Mouse (Mus musculus): ENCODE measurements at regions not wholly inside any gene's neighbourhood (a gene's known extent, or its start where the extent isn't known, plus 50 kb on each side); places are given as distances from the start of the nearest gene placed in this dataset.

DNA sequence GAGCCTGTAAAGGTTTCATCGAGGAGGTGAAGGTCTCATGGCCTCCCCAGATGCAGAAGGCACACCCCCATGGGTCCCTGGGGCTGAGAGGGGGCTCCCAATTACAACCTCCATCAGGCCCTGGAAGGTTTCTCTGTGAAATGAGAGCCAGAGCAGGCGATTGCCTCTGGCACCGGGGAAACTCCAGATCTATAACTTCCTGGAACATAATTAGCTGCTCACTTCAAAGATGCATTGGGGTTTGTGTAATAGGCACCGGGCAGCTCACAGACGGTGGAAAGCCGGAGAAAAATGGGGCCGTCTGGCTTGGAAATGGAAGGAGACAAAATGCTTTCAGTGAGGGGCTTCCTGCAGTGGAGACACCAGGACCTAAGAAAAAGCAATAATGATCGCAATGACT is 151.2 kb upstream of the Mvb12b start:
- in situ Hi-C loops (cut with MboI; ENCODE audit: low pct_unique_long_range_greater_than_20kb): no loop called here
- DNase-seq (ENCODE audit: low read depth, low spot score) (no peak), ATAC-seq (no peak)
- no peak for TF ChIP-seq CTCF (IDR thresholded peaks at IDR 0.05)
- CTCF ChIA-PET: no interaction called here
- POLR2A ChIA-PET: no interaction called here
- peaks cover 31% of the 10 kb centered on the region for H3K27me3 ChIP-seq

DNA sequence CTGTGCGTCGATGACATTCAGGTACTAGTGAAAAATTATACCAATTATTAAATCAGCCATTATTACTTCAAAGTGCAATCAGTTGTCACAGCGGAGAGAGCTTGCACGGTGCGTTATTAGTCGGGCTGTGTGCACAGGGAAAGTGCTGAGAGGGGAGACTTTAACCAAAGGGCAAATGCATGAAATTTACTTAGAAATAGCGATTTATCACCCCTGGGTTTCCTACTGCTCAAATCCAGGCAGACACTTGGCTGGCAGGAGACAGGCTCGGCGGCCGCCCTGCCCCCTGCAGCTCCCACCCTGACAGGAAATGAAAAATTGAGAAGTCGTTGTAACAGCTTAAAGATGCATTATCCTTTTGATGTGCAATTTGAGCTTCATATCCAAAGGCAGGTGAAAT is 145.5 kb upstream of the Mvb12b start:
- TF ChIP-seq CTCF (IDR thresholded peaks at IDR 0.05): no peak
- H3K27me3 ChIP-seq: peaks cover 10% of the 10 kb centered on the region
- DNase-seq (ENCODE audit: low read depth, low spot score) (no peak), ATAC-seq (no peak)
- POLR2A ChIA-PET: no interaction called here
- CTCF ChIA-PET: no interaction called here
- in situ Hi-C loops (cut with MboI; ENCODE audit: low pct_unique_long_range_greater_than_20kb): no loop called here

DNA sequence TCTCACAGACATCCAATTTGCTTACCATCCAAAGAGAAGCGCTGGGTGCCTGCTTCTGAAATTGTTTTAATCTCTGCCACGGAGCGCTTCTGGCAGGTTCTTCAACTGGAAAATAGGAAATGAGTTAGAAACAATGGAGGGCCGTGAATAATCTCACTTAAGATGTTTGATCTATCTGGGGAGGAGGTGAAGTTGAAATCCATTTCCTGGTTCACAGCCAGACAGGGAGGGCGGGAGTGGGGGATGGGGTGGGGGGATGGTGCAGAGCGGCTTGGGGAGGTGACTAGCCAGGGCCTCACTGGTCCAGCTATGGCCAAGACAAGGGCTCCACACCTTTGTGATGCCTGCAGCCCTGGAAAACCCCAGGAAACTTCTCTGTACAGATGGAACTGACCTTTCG is 143.7 kb upstream of the Mvb12b start:
- in situ Hi-C loops (cut with MboI; ENCODE audit: low pct_unique_long_range_greater_than_20kb): no loop called here
- DNase-seq (ENCODE audit: low read depth, low spot score) (no peak), ATAC-seq (no peak)
- POLR2A ChIA-PET: no interaction called here
- H3K27me3 ChIP-seq: peaks cover 10% of the 10 kb centered on the region
- CTCF ChIA-PET: no interaction called here
- no peak for TF ChIP-seq CTCF (IDR thresholded peaks at IDR 0.05)

DNA sequence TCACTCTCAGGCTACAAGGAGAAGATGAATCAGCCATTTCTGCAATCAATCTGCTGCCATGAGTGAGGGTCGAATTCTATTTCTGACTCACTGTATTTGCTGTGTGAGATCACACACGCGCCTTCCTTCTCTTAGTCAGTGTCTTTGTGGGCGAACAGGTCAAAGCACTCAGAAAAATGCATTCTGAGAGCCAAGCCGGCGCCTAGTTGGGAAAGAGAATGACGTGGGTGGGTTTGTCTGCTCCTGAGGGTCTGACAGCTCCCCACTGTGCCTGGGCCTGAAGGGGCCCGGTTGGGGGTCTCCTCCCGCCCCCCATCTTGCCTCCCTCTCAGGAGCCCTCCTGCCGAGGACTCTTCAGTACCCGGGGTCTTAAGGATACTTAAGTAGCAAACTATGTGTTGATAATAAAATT is 143.3 kb upstream of the Mvb12b start:
- no peak for ATAC-seq
- DNase-seq (ENCODE audit: low read depth, low spot score): no peak
- ChIA-PET CTCF (no interaction called here), POLR2A (no interaction called here)
- TF ChIP-seq CTCF (IDR thresholded peaks at IDR 0.05): no peak
- in situ Hi-C loops (cut with MboI; ENCODE audit: low pct_unique_long_range_greater_than_20kb): no loop called here
- H3K27me3 ChIP-seq: peaks cover 10% of the 10 kb centered on the region

DNA sequence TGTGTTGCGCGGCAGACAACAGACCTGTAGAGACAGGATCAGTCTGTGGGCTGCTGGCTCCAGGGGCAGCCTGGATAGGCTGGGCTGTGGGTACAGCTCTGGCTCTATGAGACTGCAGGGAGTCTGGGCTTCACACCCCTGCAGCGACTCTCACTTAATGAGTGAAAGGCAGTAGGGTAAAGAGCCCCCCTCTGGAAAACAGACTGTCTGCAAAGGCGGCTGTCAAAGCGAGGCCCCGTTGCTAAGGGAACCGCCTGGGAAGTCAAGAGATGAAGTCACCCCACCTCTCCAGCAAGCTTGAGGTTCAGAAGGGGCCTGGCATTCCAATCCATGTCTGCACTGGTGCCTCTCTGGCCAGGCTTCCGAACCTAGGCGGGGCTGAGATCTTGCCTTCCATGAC is 139.7 kb upstream of the Mvb12b start:
- no peaks in the 10 kb centered on the region for H3K27me3 ChIP-seq
- ATAC-seq: no peak
- DNase-seq (ENCODE audit: low read depth, low spot score): peak; percentile 17
- POLR2A ChIA-PET: no interaction called here
- in situ Hi-C loops (cut with MboI; ENCODE audit: low pct_unique_long_range_greater_than_20kb): no loop called here
- CTCF ChIA-PET: no interaction called here
- TF ChIP-seq CTCF (IDR thresholded peaks at IDR 0.05): no peak

DNA sequence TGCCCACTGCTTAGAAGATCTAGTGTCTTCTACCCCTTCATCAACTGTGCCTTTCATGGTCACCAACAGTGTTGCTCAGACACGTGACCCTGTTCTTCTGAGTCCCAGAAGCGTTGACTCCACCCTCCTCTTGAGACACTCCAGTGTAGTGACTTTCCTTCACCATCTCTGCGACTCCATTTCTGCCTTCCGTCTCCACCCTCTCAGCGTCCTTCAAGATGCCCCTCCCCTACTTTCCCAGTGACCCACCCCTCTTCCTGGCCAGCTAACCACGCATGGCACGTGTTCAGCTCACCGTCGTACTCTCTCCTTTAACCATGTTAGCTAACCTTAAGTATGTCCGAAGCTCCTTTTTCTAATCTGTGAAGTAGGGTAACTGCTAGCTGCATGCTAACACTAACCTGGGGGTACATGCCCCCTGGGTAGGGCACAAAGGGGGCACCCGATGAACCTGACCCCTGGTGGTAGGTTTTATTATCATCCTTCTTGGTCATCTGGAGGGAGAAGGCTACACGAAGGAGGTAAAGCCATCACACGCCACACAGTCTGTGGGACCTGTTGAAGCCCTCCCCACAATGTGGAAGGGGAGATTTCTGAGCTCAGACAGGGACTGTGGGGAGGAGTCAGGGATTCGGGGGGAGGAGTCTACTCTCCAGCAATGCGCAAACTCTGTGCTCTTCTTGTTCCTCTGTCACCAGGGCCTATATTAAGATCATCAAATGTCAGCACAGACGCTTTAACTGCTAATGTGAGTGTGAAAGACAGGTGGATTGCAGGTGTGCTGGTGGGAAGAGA is 139.0 kb upstream of the Mvb12b start:
- ATAC-seq (no peak), DNase-seq (ENCODE audit: low read depth, low spot score) (no peak)
- in situ Hi-C loops (cut with MboI; ENCODE audit: low pct_unique_long_range_greater_than_20kb): no loop called here
- ChIA-PET CTCF (interaction anchor here (1.5 kb wide), 1 partner anchor 11 kb away, joined by 3 read pairs; no protein-coding TSS in a partner anchor), POLR2A (no interaction called here)
- no peak for TF ChIP-seq CTCF (IDR thresholded peaks at IDR 0.05)
- H3K27me3 ChIP-seq: no peaks in the 10 kb centered on the region

DNA sequence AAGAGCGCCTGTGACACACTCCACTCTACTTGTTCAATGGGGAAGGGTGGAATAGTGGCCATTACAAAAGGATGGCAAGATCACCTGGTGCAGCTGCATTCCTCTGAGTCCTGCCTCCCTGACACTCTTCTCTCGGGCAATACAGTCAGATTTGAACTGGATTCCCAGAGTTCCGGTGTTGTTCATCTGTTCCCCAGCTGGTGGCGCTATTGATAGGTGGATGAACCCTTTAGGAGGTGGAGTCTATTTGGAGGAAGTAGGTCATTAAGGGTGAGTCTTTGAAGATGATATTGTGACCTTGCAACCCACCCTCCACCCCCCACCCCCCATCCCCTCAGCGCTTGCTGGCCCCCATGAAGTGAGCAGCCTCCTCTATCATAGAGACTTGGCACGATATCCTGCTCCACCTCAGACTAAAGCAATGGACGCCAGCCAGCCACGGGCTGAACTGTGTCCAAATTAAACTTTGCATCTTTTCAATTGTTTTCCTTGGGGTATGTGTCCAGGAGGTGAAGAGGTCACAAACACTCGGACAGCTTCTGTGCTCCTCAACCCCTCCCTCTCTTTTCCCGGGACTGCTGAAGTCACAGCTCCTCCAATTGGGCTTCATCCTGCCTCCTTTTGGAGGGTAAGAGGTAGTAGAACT is 138.1 kb upstream of the Mvb12b start:
- POLR2A ChIA-PET: no interaction called here
- CTCF ChIA-PET: interaction anchor here (1.5 kb wide), 1 partner anchor 12 kb away, joined by 3 read pairs; no protein-coding TSS in a partner anchor
- H3K27me3 ChIP-seq: no peaks in the 10 kb centered on the region
- ATAC-seq (no peak), DNase-seq (ENCODE audit: low read depth, low spot score) (no peak)
- no peak for TF ChIP-seq CTCF (IDR thresholded peaks at IDR 0.05)
- in situ Hi-C loops (cut with MboI; ENCODE audit: low pct_unique_long_range_greater_than_20kb): no loop called here

DNA sequence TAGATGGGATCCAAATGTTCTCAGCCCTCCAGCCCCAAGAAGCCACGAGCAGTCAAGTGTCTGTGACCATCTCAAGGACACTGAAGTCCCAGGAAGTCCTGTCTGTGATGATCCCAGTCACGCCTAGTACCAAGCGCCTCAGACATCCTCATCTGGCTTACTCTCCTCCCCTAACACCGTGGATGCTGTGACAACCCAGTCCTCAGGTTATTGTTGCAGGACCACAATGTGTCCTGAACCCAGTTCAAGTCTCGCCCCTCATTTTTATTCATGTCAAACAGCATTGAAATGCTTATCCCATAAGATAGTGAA is 129.4 kb upstream of the Mvb12b start:
- H3K27me3 ChIP-seq: no peaks in the 10 kb centered on the region
- CTCF ChIA-PET: no interaction called here
- no peak for TF ChIP-seq CTCF (IDR thresholded peaks at IDR 0.05)
- POLR2A ChIA-PET: no interaction called here
- in situ Hi-C loops (cut with MboI; ENCODE audit: low pct_unique_long_range_greater_than_20kb): no loop called here
- DNase-seq (ENCODE audit: low read depth, low spot score): no peak
- ATAC-seq: no peak

DNA sequence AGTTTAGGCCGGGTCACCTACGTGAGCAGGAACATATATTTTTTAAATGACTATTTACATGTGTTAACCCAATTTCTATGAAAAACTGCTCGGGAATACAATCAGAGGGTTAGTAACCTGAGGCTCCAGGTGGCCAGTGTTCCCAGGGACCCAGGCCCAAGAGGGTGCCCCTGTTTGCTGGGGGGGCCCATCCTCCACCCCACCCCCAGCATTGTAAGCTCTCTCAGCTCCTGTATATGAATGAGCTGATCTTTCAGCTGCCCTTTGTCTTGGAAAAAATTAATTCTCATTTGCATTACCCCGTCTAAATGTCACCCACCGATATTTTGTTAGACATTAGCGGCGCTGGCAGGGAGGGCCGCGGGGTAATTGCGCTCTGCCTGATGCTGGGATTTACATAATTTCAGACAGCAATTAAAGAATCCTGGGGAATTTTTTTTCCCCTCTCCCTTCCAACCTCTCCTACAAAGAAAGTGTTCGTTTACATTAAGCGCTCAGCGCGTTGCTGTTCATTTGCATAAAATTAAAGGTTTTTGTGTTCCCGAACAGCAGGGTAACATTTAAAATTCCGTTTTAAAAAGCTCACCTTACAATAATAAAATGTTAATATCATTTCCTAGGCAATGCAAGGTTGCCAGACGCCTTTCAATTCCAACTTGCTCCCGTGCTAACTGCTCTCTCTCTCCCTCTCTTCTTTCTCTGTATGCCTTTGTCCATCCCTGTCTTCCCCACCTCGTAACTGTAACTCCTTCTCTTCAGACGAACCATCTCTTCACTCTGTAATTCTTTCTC is 128.8 kb upstream of the Mvb12b start:
- no peak for ATAC-seq
- no peaks in the 10 kb centered on the region for H3K27me3 ChIP-seq
- ChIA-PET CTCF (no interaction called here), POLR2A (no interaction called here)
- DNase-seq (ENCODE audit: low read depth, low spot score): no peak
- in situ Hi-C loops (cut with MboI; ENCODE audit: low pct_unique_long_range_greater_than_20kb): no loop called here
- no peak for TF ChIP-seq CTCF (IDR thresholded peaks at IDR 0.05)

DNA sequence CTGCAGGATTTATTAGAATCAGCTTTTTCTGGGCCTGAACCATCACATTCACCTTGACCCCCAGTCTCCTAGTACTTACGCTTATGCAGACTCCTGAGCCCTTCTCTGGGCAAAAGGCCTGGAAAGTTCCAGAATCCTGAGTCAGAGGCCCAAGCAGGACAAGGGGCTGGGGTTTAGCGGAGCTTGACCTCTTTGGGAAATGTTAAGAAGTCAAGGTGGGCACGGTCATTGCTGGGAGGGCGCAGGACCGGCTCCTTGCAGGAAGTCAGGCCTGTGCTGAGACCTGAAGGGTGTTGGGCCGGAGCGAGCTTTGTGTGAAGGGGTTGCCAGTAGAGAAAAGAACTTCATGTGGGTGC is 127.9 kb upstream of the Mvb12b start:
- TF ChIP-seq CTCF (IDR thresholded peaks at IDR 0.05): no peak
- DNase-seq (ENCODE audit: low read depth, low spot score) (no peak), ATAC-seq (no peak)
- in situ Hi-C loops (cut with MboI; ENCODE audit: low pct_unique_long_range_greater_than_20kb): no loop called here
- ChIA-PET POLR2A (interaction anchor here (0.9 kb wide), 1 partner anchor 26 kb away, joined by 3 read pairs; no protein-coding TSS in a partner anchor), CTCF (no interaction called here)
- H3K27me3 ChIP-seq: no peaks in the 10 kb centered on the region

Data from Patski (cell line).